Comparison of ENCODE assay signal across 10 mouse cellular contexts in the genomic region with DNA sequence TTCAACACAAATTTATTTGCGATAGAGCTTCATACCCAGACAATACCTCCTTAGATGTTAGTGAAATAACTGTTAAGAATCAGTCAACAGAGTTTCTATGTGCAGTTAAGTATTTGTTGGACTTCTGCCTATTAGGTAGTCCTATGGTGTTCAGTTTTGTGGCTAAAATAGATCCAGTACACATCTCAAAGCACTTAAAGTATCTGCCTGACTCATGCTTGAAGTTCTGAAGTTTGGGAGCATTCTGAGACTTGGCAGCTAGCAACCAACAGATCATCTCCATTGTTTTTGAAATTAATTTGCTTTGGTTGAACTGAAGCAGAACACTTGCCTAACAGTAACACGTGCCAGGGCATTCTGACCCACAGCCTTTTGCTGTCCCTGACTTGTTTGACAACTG. TPM values are rescaled to one million over a fixed set of nuclear protein-coding genes. Genes with fewer than 3 reads are reported as not detected.
DNase-seq lines count a peak whose midpoint lies in the region; ATAC-seq and TF ChIP-seq lines count a peak whose summit lies in the region.
"Had no signal": no experiment of that assay in that cellular context is flagged by ENCODE, and none has a peak within 500 bp of the region (broad histone marks: within the 10 kb centered on the region; RNA-seq: fewer than 3 reads in every experiment).

No protein-coding gene starts in this region.

- no peak for TF ChIP-seq POLR2A in myocyte (IDR thresholded peaks at IDR 0.05; ENCODE audit: insufficient read length, low read depth)
- TF ChIP-seq POLR2A in thymus, adult 2 months (IDR thresholded peaks at IDR 0.05; ENCODE audit: control insufficient read depth, extremely low read depth, insufficient read depth, low read length, poor library complexity): no peak

- H3K4me1 ChIP-seq in heart, embryonic 16.5 days (ENCODE audit: control insufficient read depth, insufficient read depth, low read length): peaks cover 45% of the 10 kb centered on the region
- peaks cover 20% of the 10 kb centered on the region; the same call in 1 of the 2 replicates for H3K4me1 ChIP-seq in lung, postnatal 0 days (ENCODE audit: insufficient read depth, low read depth, low read length)
- peaks cover 9% of the 10 kb centered on the region for H3K4me1 ChIP-seq in thymus, adult 2 months (replicated peaks; ENCODE audit: control insufficient read depth, insufficient read depth, low read length)

- no peaks in the 10 kb centered on the region for H3K9me3 ChIP-seq in heart, embryonic 16.5 days (replicated peaks; ENCODE audit: control insufficient read depth, low read length)
- H3K9me3 ChIP-seq in lung, postnatal 0 days (ENCODE audit: low read length): no peaks in the 10 kb centered on the region

- no peaks in the 10 kb centered on the region for H3K36me3 ChIP-seq in heart, embryonic 16.5 days (ENCODE audit: control insufficient read depth, insufficient read depth)
- H3K36me3 ChIP-seq in lung, postnatal 0 days (ENCODE audit: insufficient read depth, low read length): no peaks in the 10 kb centered on the region
- H3K36me3 ChIP-seq in myocyte (ENCODE audit: control insufficient read depth, insufficient read depth): no peaks in the 10 kb centered on the region
- H3K36me3 ChIP-seq in thymus, adult 2 months (ENCODE audit: control insufficient read depth, insufficient read depth, low read length): peaks cover 22% of the 10 kb centered on the region

- H3K79me2 ChIP-seq in myocyte (ENCODE audit: control insufficient read depth, insufficient read depth): peaks cover 96% of the 10 kb centered on the region

- ATAC-seq in heart, embryonic 16.5 days (replicated peaks; ENCODE audit: extremely low read depth, insufficient read depth, low FRiP score): no peak
- no peak for ATAC-seq in lung, postnatal 0 days

- peak overlapping the region; percentile 38; the same call in 1 of the 2 replicates for H3K9ac ChIP-seq in heart, embryonic 16.5 days (ENCODE audit: low read length)
- H3K9ac ChIP-seq in lung, postnatal 0 days (replicated peaks; ENCODE audit: low read depth): no peak overlapping the region

- TF ChIP-seq CTCF in lung, postnatal 0 days (IDR thresholded peaks at IDR 0.05): no peak
- no peak for TF ChIP-seq CTCF in thymus, adult 2 months (IDR thresholded peaks at IDR 0.05; ENCODE audit: borderline replicate concordance, control insufficient read depth, extremely low read depth, insufficient read depth, low read length, poor library complexity)

- H3K4me2 ChIP-seq in heart, embryonic 16.5 days (ENCODE audit: low read depth, low read length): peak overlapping the region; percentile 47
- peak overlapping the region; percentile 20; the same call in 1 of the 2 replicates for H3K4me2 ChIP-seq in lung, postnatal 0 days (replicated peaks; ENCODE audit: low read depth, low read length)
- H3K4me2 ChIP-seq in myocyte (ENCODE audit: low read depth): peak overlapping the region; percentile 94

- no peak for DNase-seq in heart, adult 11 months
- peak; percentile 67 for DNase-seq in lung, postnatal 0 days (ENCODE audit: low spot score)
- no peak for DNase-seq in lung, postnatal 10 days
- peak; percentile 38 for DNase-seq in brain, adult 2 months (ENCODE audit: low read depth, low spot score)
- DNase-seq in urinary bladder, adult 18-20 months (ENCODE audit: low spot score in 2 of 2): no peak
- DNase-seq in thymus, adult 2 months: no peak
- DNase-seq: cerebellum, postnatal 36 days; kidney, postnatal 25 days had no signal

- peak overlapping the region; percentile 20; the same call in 1 of the 2 replicates for H3K4me3 ChIP-seq in heart, embryonic 16.5 days (ENCODE audit: low read length)
- no peak overlapping the region for H3K4me3 ChIP-seq in lung, postnatal 0 days (ENCODE audit: low read depth, low read length)
- H3K4me3 ChIP-seq in myocyte: peak overlapping the region; percentile 34
- H3K4me3 ChIP-seq in thymus, adult 2 months (ENCODE audit: control insufficient read depth, insufficient read depth, low read length): no peak overlapping the region

- WGBS in heart, embryonic 16.5 days: 58% methylated on average over 2 of the region's 2 CpGs
- 35% methylated on average over 2 of the region's 2 CpGs for WGBS in lung, postnatal 0 days
- 94% methylated on average over 2 of the region's 2 CpGs for WGBS in thymus, adult 2 months

- no peak for TF ChIP-seq EP300 in lung, postnatal 0 days (IDR thresholded peaks at IDR 0.05)

- H3ac ChIP-seq in myocyte (ENCODE audit: control insufficient read depth, insufficient read length): no peak overlapping the region

- peak overlapping the region; percentile 84 for H3K27ac ChIP-seq in heart, embryonic 16.5 days (ENCODE audit: low read length)
- peak overlapping the region; percentile 7; the same call in 1 of the 2 replicates for H3K27ac ChIP-seq in lung, postnatal 0 days (ENCODE audit: low read length)
- H3K27ac ChIP-seq in thymus, adult 2 months (ENCODE audit: control insufficient read depth, insufficient read depth, low read length): no peak overlapping the region

- H3K27me3 ChIP-seq in heart, embryonic 16.5 days (ENCODE audit: control insufficient read depth, insufficient read depth, low read length): no peaks in the 10 kb centered on the region
- H3K27me3 ChIP-seq in lung, postnatal 0 days (replicated peaks; ENCODE audit: insufficient read depth, low read length): no peaks in the 10 kb centered on the region
- no peaks in the 10 kb centered on the region for H3K27me3 ChIP-seq in myocyte (ENCODE audit: control insufficient read depth, insufficient read depth, insufficient read length)
- no peaks in the 10 kb centered on the region for H3K27me3 ChIP-seq in thymus, adult 2 months (ENCODE audit: control insufficient read depth, insufficient read depth, low read length)

TF ChIP-seq in myocyte, 11 proteins besides CTCF, POLR2A, EP300 and RAD21:
- TF ChIP-seq REST (IDR thresholded peaks at IDR 0.05; ENCODE audit: insufficient read depth, insufficient read length): no peak
- no peak for TF ChIP-seq TCF12 (IDR thresholded peaks at IDR 0.05; ENCODE audit: insufficient read depth, poor library complexity, severe bottlenecking)
- TF ChIP-seq POLR2AphosphoS2 (IDR thresholded peaks at IDR 0.05; ENCODE audit: insufficient read length, low read depth): no peak
- TF ChIP-seq CEBPB (IDR thresholded peaks at IDR 0.05; ENCODE audit: insufficient read depth, poor library complexity, severe bottlenecking): no peak
- TF ChIP-seq TCF3 (IDR thresholded peaks at IDR 0.05; ENCODE audit: insufficient read length, low read depth): no peak

RNA-seq across cellular contexts. Expression of a gene that starts 59.2 kb away (rescaled TPM):
- 86.0 and 92.8 TPM in 2 replicates for polyA plus RNA-seq in heart, embryonic 16.5 days (2015; fragmentation: Nextera tagmentation; extraction: Ambion mirVana)
- 115 and 127 TPM in 2 replicates for polyA plus RNA-seq in lung, postnatal 0 days (2015; fragmentation: Nextera tagmentation; extraction: Ambion mirVana)
- polyA plus RNA-seq in myocyte (2012; fragmentation: generic; extraction: Trizol): 24.7 TPM
- polyA plus RNA-seq in thymus, adult 2 months (2012; rRNA removed): 291 and 334 TPM in 2 replicates

Comparison
In these comparisons a context has a peak if more than half of its experiments do, and no peak if none do; other contexts are left out.
1. DNase-seq: peak in lung, postnatal 0 days (single experiment) and brain, adult 2 months (single experiment); none in heart, adult 11 months (single experiment), lung, postnatal 10 days (single experiment), urinary bladder, adult 18-20 months (0 of 2) and thymus, adult 2 months (single experiment).
2. H3K4me2 ChIP-seq: peak in every context shown above with its lines; median percentile 94 in myocyte; 47 in heart, embryonic 16.5 days; 20 in lung, postnatal 0 days.
3. H3K4me3 ChIP-seq: peak in heart, embryonic 16.5 days (single experiment) and myocyte (single experiment); none in lung, postnatal 0 days (single experiment) and thymus, adult 2 months (single experiment).